Mouse (Mus musculus) myocyte (in vitro differentiated cells): ENCODE measurements around the gene Cend1. TPM values are rescaled to one million over a fixed set of nuclear protein-coding genes. Genes with fewer than 3 reads are reported as not detected.

Source experiments
- H3K27me3 ChIP-seq: one replicate; pipeline ENCODE4 v1.6.1; 2011; ENCODE audit not compliant: control insufficient read depth, insufficient read depth, insufficient read length
- H3K36me3 ChIP-seq: one replicate; pipeline ENCODE4 v1.6.1; 2011; ENCODE audit not compliant: control insufficient read depth, insufficient read depth
- H3K4me2 ChIP-seq: one replicate; pipeline ENCODE4 v1.6.1; 2011; ENCODE audit warnings: low read depth, control low read depth
- H3K4me3 ChIP-seq: one replicate; pipeline ENCODE4 v1.5.1; 2011; ENCODE audit warnings: mild to moderate bottlenecking, control low read depth, moderate library complexity
- H3K79me2 ChIP-seq: one replicate; pipeline ENCODE4 v1.6.1; 2011; ENCODE audit not compliant: control insufficient read depth, insufficient read depth
- H3ac ChIP-seq: one replicate; pipeline ENCODE4 v1.6.1; 2011; ENCODE audit not compliant: control insufficient read depth, insufficient read length
- CEBPB ChIP-seq: IDR thresholded peaks from 2 replicates; pipeline ENCODE4 v1.6.1; 2011; ENCODE audit warnings: mild to moderate bottlenecking, moderate library complexity; ENCODE audit not compliant: poor library complexity, insufficient read depth, severe bottlenecking
- E2F4 ChIP-seq: IDR thresholded peaks from one replicate; pipeline ENCODE4 v1.6.1; 2011; ENCODE audit warnings: mild to moderate bottlenecking, control low read depth, moderate library complexity; ENCODE audit not compliant: insufficient read depth
- MAX ChIP-seq: IDR thresholded peaks from one replicate; pipeline ENCODE4 v1.6.1; 2011; ENCODE audit warnings: low read depth, mild to moderate bottlenecking, control low read depth
- MYOD1 ChIP-seq, 3 experiments: IDR thresholded peaks; one replicate each; pipeline ENCODE4 v1.6.1; 2011; ENCODE audit warnings: control low read depth in 2 of 3, low read depth in 2 of 3, mild to moderate bottlenecking in 2 of 3, moderate library complexity in 1 of 3; ENCODE audit not compliant: insufficient read length in 2 of 3, control insufficient read depth in 1 of 3
- MYOG ChIP-seq, 3 experiments: IDR thresholded peaks; one replicate each; pipeline ENCODE4 v1.6.1; 2011; ENCODE audit warnings: control low read depth in 2 of 3, low read depth in 2 of 3, mild to moderate bottlenecking in 2 of 3; ENCODE audit not compliant: insufficient read length in 2 of 3, control insufficient read depth in 1 of 3, insufficient read depth in 1 of 3
- POLR2A ChIP-seq: IDR thresholded peaks from one replicate; pipeline ENCODE4 v1.6.1; 2011; ENCODE audit warnings: low read depth, mild to moderate bottlenecking, control low read depth, moderate library complexity; ENCODE audit not compliant: insufficient read length
- POLR2AphosphoS2 ChIP-seq: IDR thresholded peaks from one replicate; pipeline ENCODE4 v1.6.1; 2011; ENCODE audit warnings: low read depth, control low read depth; ENCODE audit not compliant: insufficient read length
- REST ChIP-seq: IDR thresholded peaks from one replicate; pipeline ENCODE4 v1.6.1; 2011; ENCODE audit warnings: mild to moderate bottlenecking, control low read depth, moderate library complexity; ENCODE audit not compliant: insufficient read depth, insufficient read length
- SRF ChIP-seq: IDR thresholded peaks from one replicate; pipeline ENCODE4 v1.6.1; 2011; ENCODE audit warnings: low read depth; ENCODE audit not compliant: control insufficient read depth, insufficient read length
- TCF12 ChIP-seq: IDR thresholded peaks from one replicate; pipeline ENCODE4 v1.6.1; 2011; ENCODE audit warnings: mild to moderate bottlenecking, control low read depth; ENCODE audit not compliant: poor library complexity, insufficient read depth, severe bottlenecking
- TCF3 ChIP-seq: IDR thresholded peaks from one replicate; pipeline ENCODE4 v1.6.1; 2011; ENCODE audit warnings: low read depth, control low read depth; ENCODE audit not compliant: insufficient read length
- USF1 ChIP-seq: IDR thresholded peaks from one replicate; pipeline ENCODE4 v1.6.1; 2011; ENCODE audit warnings: low read depth, mild to moderate bottlenecking, control low read depth, moderate library complexity
- polyA plus RNA-seq: library from polyadenylated mRNA; unstranded; fragments of >200 nt; fragmentation: generic; extraction: Trizol; gene quantifications from one replicate; pipeline ENCODE4 v1.2.1, GENCODE M21; 2012; ENCODE audit warnings: missing spikeins

The Cend1 gene
- polyA plus RNA-seq, 1 experiment: 0.25 TPM

DNA sequence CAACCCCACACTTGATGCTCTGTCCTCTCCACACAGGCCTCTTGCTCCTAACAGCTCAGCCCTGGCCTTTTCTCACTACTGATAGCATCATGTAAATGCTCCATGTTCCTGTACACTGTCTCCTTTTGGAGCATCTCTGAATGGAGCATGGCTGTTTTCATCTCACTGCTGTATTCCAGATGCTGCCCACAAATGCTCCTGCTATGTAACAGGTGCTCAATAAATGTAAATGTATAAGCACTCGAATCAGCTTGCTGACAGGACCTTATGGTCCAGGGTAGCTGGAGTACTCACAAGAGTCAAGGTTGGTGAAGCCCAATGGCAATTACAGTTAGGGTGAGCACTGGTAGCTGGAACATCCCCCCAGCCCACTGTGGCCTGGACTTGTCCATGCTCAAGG lies 41.9 kb upstream of the Cend1 start:
- Histone ChIP-seq H3K36me3 (peaks cover 19% of the 10 kb centered on the region), H3K4me2 (no peak overlapping the region), H3ac (no peak overlapping the region), H3K27me3 (no peaks in the 10 kb centered on the region), H3K4me3 (no peak overlapping the region), H3K79me2 (peaks cover 52% of the 10 kb centered on the region)
- TF ChIP-seq USF1 (no peak), POLR2AphosphoS2 (peak; percentile 61)

DNA sequence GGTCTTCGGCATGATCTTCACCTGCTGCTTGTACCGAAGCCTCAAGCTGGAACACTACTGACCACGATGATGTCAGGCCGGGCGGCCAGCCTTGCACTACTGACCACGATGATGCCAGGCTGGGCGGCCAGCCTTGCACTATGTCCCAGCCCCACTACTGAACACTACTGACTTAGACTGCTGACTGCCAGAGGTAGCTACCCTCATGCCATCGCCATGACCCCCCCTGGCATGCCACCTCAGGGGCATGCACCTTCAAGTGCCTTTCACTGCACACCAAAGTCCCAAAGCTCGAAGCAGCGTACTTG lies 41.3 kb upstream of the Cend1 start:
- peaks cover 19% of the 10 kb centered on the region for H3K36me3 ChIP-seq
- no peak overlapping the region for H3K4me3 ChIP-seq
- TF ChIP-seq CEBPB (no peak), MYOG (IDR thresholded peaks at IDR 0.05; ENCODE audit: control insufficient read depth in 1 of 3, insufficient read depth in 1 of 3, insufficient read length in 2 of 3, low read depth in 2 of 3) (no peak), MAX (no peak), TCF3 (no peak), SRF (no peak), POLR2A (peak; percentile 12), MYOD1 (IDR thresholded peaks at IDR 0.05; ENCODE audit: control insufficient read depth in 1 of 3, insufficient read length in 2 of 3, low read depth in 2 of 3) (no peak), E2F4 (no peak), POLR2AphosphoS2 (peak; percentile 66), USF1 (no peak)
- H3K79me2 ChIP-seq: peaks cover 52% of the 10 kb centered on the region
- no peak overlapping the region for H3K4me2 ChIP-seq
- no peak overlapping the region for H3ac ChIP-seq
- H3K27me3 ChIP-seq: no peaks in the 10 kb centered on the region

- H3K27me3 ChIP-seq: no peaks in the 10 kb centered on the region
- H3K4me3 ChIP-seq: peak overlapping the region; percentile 84
- peaks cover 19% of the 10 kb centered on the region for H3K36me3 ChIP-seq
- peak overlapping the region; percentile 96 for H3K4me2 ChIP-seq
- peaks cover 52% of the 10 kb centered on the region for H3K79me2 ChIP-seq
- TF ChIP-seq MAX (no peak), POLR2AphosphoS2 (peak; percentile 72)
- H3ac ChIP-seq: peak overlapping the region; percentile 0
These were observed 40.8 kb upstream of the Cend1 start for GRCm38 (mm10) chr7:141469901-141470636.

DNA sequence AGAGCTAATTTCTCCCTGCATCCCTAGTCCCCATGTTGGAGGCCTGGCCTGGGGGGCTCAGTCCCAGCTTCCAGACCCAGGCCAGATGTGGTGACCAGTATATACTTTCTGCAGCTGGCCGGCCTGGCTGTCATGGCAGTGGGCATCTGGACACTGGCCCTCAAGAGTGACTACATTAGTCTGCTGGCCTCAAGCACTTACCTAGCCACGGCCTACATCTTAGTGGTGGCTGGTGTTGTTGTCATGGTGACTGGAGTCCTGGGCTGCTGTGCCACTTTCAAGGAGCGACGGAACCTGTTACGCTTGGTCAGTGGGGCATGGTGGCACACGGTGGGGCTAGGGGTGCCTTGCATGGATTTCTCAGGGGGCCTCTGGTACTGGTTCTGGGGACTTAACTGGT lies 40.1 kb upstream of the Cend1 start:
- Histone ChIP-seq H3ac (peak overlapping the region; percentile 0), H3K36me3 (peaks cover 19% of the 10 kb centered on the region), H3K4me2 (peak overlapping the region; percentile 96), H3K79me2 (peaks cover 47% of the 10 kb centered on the region), H3K4me3 (peak overlapping the region; percentile 84), H3K27me3 (no peaks in the 10 kb centered on the region)
- TF ChIP-seq REST (no peak), CEBPB (no peak), TCF12 (no peak), POLR2AphosphoS2 (no peak), SRF (no peak), USF1 (no peak), POLR2A (no peak), MAX (no peak), MYOG (IDR thresholded peaks at IDR 0.05; ENCODE audit: control insufficient read depth in 1 of 3, insufficient read depth in 1 of 3, insufficient read length in 2 of 3, low read depth in 2 of 3) (no peak), TCF3 (no peak), MYOD1 (IDR thresholded peaks at IDR 0.05; ENCODE audit: control insufficient read depth in 1 of 3, insufficient read length in 2 of 3, low read depth in 2 of 3) (no peak), E2F4 (no peak)

GRCm38 (mm10) chr7:141468522-141469211 lies 39.4 kb upstream of the Cend1 start:
- H3K27me3 ChIP-seq: no peaks in the 10 kb centered on the region
- peak overlapping the region; percentile 84 for H3K4me3 ChIP-seq
- H3K36me3 ChIP-seq: peaks cover 19% of the 10 kb centered on the region
- H3K4me2 ChIP-seq: peak overlapping the region; percentile 96
- peaks cover 40% of the 10 kb centered on the region for H3K79me2 ChIP-seq
- TF ChIP-seq MYOD1 (IDR thresholded peaks at IDR 0.05; ENCODE audit: control insufficient read depth in 1 of 3, insufficient read length in 2 of 3, low read depth in 2 of 3) (peak in 1 of 3 experiments; percentile 1), POLR2AphosphoS2 (peak; percentile 81), MYOG (IDR thresholded peaks at IDR 0.05; ENCODE audit: control insufficient read depth in 1 of 3, insufficient read depth in 1 of 3, insufficient read length in 2 of 3, low read depth in 2 of 3) (peak in 1 of 3 experiments; percentile 11), MAX (no peak), POLR2A (peak; percentile 84), USF1 (no peak), E2F4 (no peak), CEBPB (no peak), TCF12 (no peak)
- peak overlapping the region; percentile 0 for H3ac ChIP-seq
